Mouse (Mus musculus): Measurements from ENCODE around the gene Il2rb. TPM values are rescaled to one million over a fixed set of nuclear protein-coding genes. Genes with fewer than 3 reads are reported as not detected.

The Il2rb gene
- total and polyA plus RNA-seq, 2 experiments from 2014 or later, result 0.19 to 0.38 TPM

DNA sequence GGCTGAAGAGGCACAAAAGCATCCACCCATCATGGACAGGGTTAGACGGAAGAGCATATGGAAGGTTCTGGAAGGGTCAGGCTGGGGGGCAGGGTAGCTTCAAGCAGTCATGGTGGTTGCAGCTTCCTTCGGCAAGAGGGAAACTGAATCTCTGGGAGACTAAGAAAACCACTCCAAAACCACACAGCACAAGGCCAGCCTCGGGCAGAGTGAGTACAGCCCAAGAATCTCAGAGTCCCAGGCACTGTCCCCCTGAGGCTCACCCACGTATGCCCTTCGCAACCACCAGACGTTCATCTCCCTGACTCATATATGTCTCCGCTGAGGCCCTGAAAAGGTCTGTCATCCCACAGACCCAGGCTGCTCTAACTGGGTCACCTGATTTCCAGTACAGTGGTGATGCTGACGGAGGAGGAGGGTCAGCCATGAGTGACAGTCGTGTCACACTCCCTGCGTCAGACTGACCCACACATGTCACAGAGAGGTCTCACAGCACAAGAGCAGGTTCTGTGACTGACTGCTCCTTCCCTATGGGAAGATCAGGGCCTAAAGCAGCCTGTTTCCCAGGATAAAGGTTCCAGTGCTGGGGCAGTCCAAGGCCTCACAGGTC lies 1.6 kb downstream of the Il2rb start:
- H3K4me2 ChIP-seq (ENCODE audit: low read depth, low read length, poor library complexity, severe bottlenecking), result no peak overlapping the region
- ATAC-seq (ENCODE audit: low FRiP score), result no peak
- H3K27ac ChIP-seq (ENCODE audit: low read depth, low read length), result no peak overlapping the region
- no peak overlapping the region for H3K4me3 ChIP-seq (ENCODE audit: low read depth, low read length)
- H3K36me3 ChIP-seq (ENCODE audit: insufficient read depth, low read length), result no peaks in the 10 kb centered on the region
- WGBS, result 84% methylated on average over 10 of the region's 10 CpGs
- H3K27me3 ChIP-seq (ENCODE audit: insufficient read depth, low read length), result no peaks in the 10 kb centered on the region
- no peak overlapping the region for H3K9ac ChIP-seq (replicated peaks; ENCODE audit: low read length, poor library complexity, severe bottlenecking)
- no peak for DNase-seq (ENCODE audit: low spot score)
- no peak for TF ChIP-seq CTCF (IDR thresholded peaks at IDR 0.05)
- H3K9me3 ChIP-seq (ENCODE audit: low read length), result no peaks in the 10 kb centered on the region
- H3K4me1 ChIP-seq (ENCODE audit: insufficient read depth, low read length), result no peaks in the 10 kb centered on the region

DNA sequence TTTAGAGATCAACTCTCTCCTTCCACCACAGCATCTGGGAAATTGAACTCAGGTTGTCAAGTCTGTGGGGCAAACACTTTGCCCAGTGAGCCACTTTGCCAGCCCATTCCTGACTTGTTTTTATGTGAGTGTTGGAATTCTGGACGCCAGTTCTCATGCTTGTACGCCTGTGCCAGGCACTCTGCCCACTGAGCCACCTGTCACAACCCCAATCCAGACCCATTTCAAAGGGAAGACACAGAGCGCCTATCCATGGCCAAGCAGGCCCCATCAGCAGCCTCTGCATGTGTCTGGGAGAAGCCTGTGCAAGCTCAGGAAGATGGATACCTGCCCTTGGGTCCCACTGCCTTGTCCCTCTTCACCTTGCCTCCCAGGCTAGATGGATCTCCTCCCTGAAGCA lies 3.8 kb downstream of the Il2rb start:
- H3K27ac ChIP-seq (ENCODE audit: low read depth, low read length), result no peak overlapping the region
- no peaks in the 10 kb centered on the region for H3K27me3 ChIP-seq (ENCODE audit: insufficient read depth, low read length)
- no peaks in the 10 kb centered on the region for H3K9me3 ChIP-seq (ENCODE audit: low read length)
- no peaks in the 10 kb centered on the region for H3K36me3 ChIP-seq (ENCODE audit: insufficient read depth, low read length)
- no peak overlapping the region for H3K4me2 ChIP-seq (ENCODE audit: low read depth, low read length, poor library complexity, severe bottlenecking)
- ATAC-seq (ENCODE audit: low FRiP score) (no peak), DNase-seq (ENCODE audit: low spot score) (no peak)
- TF ChIP-seq CTCF (IDR thresholded peaks at IDR 0.05), result no peak
- H3K4me1 ChIP-seq (ENCODE audit: insufficient read depth, low read length), result no peaks in the 10 kb centered on the region
- no peak overlapping the region for H3K4me3 ChIP-seq (ENCODE audit: low read depth, low read length)
- WGBS, result 85% methylated on average over 3 of the region's 3 CpGs
- H3K9ac ChIP-seq (replicated peaks; ENCODE audit: low read length, poor library complexity, severe bottlenecking), result no peak overlapping the region

DNA sequence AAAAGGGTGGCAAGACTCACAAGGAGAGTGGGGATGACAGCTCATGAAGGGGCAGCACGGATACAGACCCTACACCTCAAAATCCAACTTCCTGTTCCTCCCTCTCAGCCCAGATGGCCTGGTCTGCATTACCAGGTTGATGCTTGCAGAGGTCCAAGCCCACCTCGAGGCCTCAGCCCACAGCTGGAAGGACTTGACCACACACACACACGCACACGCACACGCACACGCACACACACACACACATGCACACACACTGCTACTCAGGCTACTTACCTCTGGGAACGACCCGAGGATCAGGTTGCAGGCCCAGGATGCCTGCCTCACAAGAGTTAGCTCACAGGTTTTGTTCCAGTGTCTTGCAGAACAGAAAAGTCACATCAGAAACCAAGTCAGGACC lies 5.2 kb downstream of the Il2rb start:
- WGBS, result 78% methylated on average over 8 of the region's 8 CpGs
- Histone ChIP-seq H3K36me3 (ENCODE audit: insufficient read depth, low read length) (no peaks in the 10 kb centered on the region), H3K4me2 (ENCODE audit: low read depth, low read length, poor library complexity, severe bottlenecking) (no peak overlapping the region), H3K4me3 (ENCODE audit: low read depth, low read length) (no peak overlapping the region), H3K9me3 (ENCODE audit: low read length) (no peaks in the 10 kb centered on the region), H3K27me3 (ENCODE audit: insufficient read depth, low read length) (no peaks in the 10 kb centered on the region), H3K27ac (ENCODE audit: low read depth, low read length) (no peak overlapping the region), H3K4me1 (ENCODE audit: insufficient read depth, low read length) (no peaks in the 10 kb centered on the region), H3K9ac (replicated peaks; ENCODE audit: low read length, poor library complexity, severe bottlenecking) (no peak overlapping the region)
- ATAC-seq (ENCODE audit: low FRiP score) (no peak), DNase-seq (ENCODE audit: low spot score) (no peak)
- no peak for TF ChIP-seq CTCF (IDR thresholded peaks at IDR 0.05)

DNA sequence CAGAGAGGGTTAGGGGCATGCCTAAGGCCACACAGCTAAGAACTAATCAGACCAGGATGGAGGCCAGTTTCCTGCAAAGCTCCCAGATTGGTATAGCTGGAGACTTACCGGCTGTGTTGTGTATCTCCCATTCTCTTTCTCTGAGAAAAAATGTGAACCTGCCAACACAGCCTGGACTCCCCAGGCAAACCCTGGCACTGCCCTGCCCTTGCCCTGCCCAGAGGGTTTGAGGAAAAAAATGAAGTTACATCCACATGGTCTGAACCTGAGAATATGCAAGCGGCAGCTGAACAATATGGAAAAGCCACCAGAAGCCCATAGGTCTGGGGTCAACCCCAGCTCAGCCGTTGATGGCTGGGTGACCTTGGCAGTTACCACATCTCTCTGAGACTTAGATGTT lies 5.8 kb downstream of the Il2rb start:
- no peaks in the 10 kb centered on the region for H3K9me3 ChIP-seq (ENCODE audit: low read length)
- no peak for TF ChIP-seq CTCF (IDR thresholded peaks at IDR 0.05)
- H3K36me3 ChIP-seq (ENCODE audit: insufficient read depth, low read length), result no peaks in the 10 kb centered on the region
- no peak overlapping the region for H3K4me2 ChIP-seq (ENCODE audit: low read depth, low read length, poor library complexity, severe bottlenecking)
- no peaks in the 10 kb centered on the region for H3K4me1 ChIP-seq (ENCODE audit: insufficient read depth, low read length)
- H3K4me3 ChIP-seq (ENCODE audit: low read depth, low read length), result no peak overlapping the region
- WGBS, result 84% methylated on average over 3 of the region's 3 CpGs
- H3K27ac ChIP-seq (ENCODE audit: low read depth, low read length), result no peak overlapping the region
- ATAC-seq (ENCODE audit: low FRiP score) (no peak), DNase-seq (ENCODE audit: low spot score) (no peak)
- no peak overlapping the region for H3K9ac ChIP-seq (replicated peaks; ENCODE audit: low read length, poor library complexity, severe bottlenecking)
- H3K27me3 ChIP-seq (ENCODE audit: insufficient read depth, low read length), result no peaks in the 10 kb centered on the region

DNA sequence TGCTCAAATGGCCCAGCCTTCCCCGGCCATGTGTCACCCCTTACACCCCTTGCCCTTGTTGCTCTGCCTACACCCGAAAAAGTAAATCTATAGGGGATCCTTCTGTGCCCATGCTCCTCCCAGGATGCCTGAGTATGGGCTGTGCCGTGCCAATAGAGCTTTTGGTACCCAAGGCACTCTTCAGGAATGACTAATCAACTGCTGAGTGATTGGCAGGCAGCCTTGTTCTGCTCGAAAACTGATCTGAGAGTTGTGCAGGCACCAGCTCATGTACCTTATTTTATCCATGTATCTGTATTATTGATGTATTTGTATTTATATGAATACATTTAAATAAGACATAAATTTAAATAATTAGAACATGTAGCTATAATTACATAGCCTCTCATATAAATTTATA lies 8.0 kb downstream of the Il2rb start:
- DNase-seq (ENCODE audit: low spot score), result no peak
- TF ChIP-seq CTCF (IDR thresholded peaks at IDR 0.05), result no peak

DNA sequence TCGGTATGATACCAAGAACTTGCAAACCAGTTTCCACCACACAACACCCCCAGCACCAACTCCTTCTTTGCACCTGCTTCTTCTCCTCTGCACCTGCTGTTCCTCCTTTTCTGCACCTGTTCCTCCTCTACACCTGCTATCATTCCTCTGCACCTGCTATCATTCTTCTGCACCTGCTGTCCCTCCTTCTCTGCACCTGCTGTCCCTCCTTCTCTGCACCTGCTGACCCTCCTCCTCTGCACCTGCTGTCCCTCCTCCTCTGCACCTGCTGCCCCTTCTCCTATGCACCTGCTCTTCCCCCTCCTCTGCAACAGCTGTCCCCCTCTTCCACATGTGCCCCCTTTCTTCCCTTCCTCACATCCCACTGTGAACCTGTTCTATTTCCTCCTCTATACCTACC lies 8.5 kb downstream of the Il2rb start:
- no peak overlapping the region for H3K27ac ChIP-seq (ENCODE audit: low read depth, low read length)
- H3K9ac ChIP-seq (replicated peaks; ENCODE audit: low read length, poor library complexity, severe bottlenecking), result no peak overlapping the region
- no peaks in the 10 kb centered on the region for H3K36me3 ChIP-seq (ENCODE audit: insufficient read depth, low read length)
- DNase-seq (ENCODE audit: low spot score) (no peak), ATAC-seq (ENCODE audit: low FRiP score) (no peak)
- no peak overlapping the region for H3K4me3 ChIP-seq (ENCODE audit: low read depth, low read length)
- WGBS, result 100% methylated on average over 1 of the region's 1 CpGs
- H3K27me3 ChIP-seq (ENCODE audit: insufficient read depth, low read length), result no peaks in the 10 kb centered on the region
- no peaks in the 10 kb centered on the region for H3K9me3 ChIP-seq (ENCODE audit: low read length)
- no peak for TF ChIP-seq CTCF (IDR thresholded peaks at IDR 0.05)
- H3K4me1 ChIP-seq (ENCODE audit: insufficient read depth, low read length), result no peaks in the 10 kb centered on the region
- H3K4me2 ChIP-seq (ENCODE audit: low read depth, low read length, poor library complexity, severe bottlenecking), result no peak overlapping the region

More for the DNA sequence above, 8.0 kb downstream of the Il2rb start:
- H3K4me3 ChIP-seq (ENCODE audit: low read depth, low read length), result no peak overlapping the region
- H3K9ac ChIP-seq (replicated peaks; ENCODE audit: low read length, poor library complexity, severe bottlenecking), result no peak overlapping the region
- H3K36me3 ChIP-seq (ENCODE audit: insufficient read depth, low read length), result no peaks in the 10 kb centered on the region
- H3K27me3 ChIP-seq (ENCODE audit: insufficient read depth, low read length), result no peaks in the 10 kb centered on the region
- WGBS, result 63% methylated on average over 4 of the region's 4 CpGs
- H3K4me2 ChIP-seq (ENCODE audit: low read depth, low read length, poor library complexity, severe bottlenecking), result no peak overlapping the region
- H3K9me3 ChIP-seq (ENCODE audit: low read length), result no peaks in the 10 kb centered on the region
- no peak overlapping the region for H3K27ac ChIP-seq (ENCODE audit: low read depth, low read length)
- no peak for ATAC-seq (ENCODE audit: low FRiP score)
- no peaks in the 10 kb centered on the region for H3K4me1 ChIP-seq (ENCODE audit: insufficient read depth, low read length)
